Mouse (Mus musculus): ENCODE results near the gene Ptprq. TPM values are rescaled to one million over a fixed set of nuclear protein-coding genes. Genes with fewer than 3 reads are reported as not detected.

Ptprq gene
- polyA plus RNA-seq, 2 experiments = 0.02 to 0.03 TPM

- ATAC-seq (ENCODE audit: insufficient read depth) (no peak), DNase-seq (ENCODE audit: low read depth in 3 of 3, low spot score in 3 of 3) (no peak)
- TF ChIP-seq EP300 (IDR thresholded peaks at IDR 0.05; ENCODE audit: low read depth) = no peak
- no peak for TF ChIP-seq CTCF (IDR thresholded peaks at IDR 0.05; ENCODE audit: low read depth)
- Histone ChIP-seq H3K27me3 (ENCODE audit: control insufficient read depth, insufficient read depth, low read length) (no peaks in the 10 kb centered on the region), H3K27ac (no peak overlapping the region), H3K4me2 (ENCODE audit: low read depth) (no peak overlapping the region), H3K36me3 (replicated peaks; ENCODE audit: control insufficient read depth, insufficient read depth, low read depth) (no peaks in the 10 kb centered on the region), H3K9me3 (ENCODE audit: control insufficient read depth, low read length) (no peaks in the 10 kb centered on the region), H3K4me1 (replicated peaks; ENCODE audit: control insufficient read depth in 2 of 2, insufficient read depth in 2 of 2, low read length in 1 of 2) (no peaks in the 10 kb centered on the region), H3K4me3 (ENCODE audit: insufficient read depth in 1 of 2, low read depth in 2 of 2, low read length in 2 of 2) (no peak overlapping the region), H3K9ac (replicated peaks) (no peak overlapping the region)
- WGBS (ENCODE audit: insufficient replicate concordance) = 63% methylated on average over 7 of the region's 7 CpGs
These were observed 203.2 kb downstream of the Ptprq start for GRCm38 (mm10) chr10:107516641-107517040.

- no peak for ATAC-seq (ENCODE audit: insufficient read depth)
- 75% methylated on average over 7 of the region's 7 CpGs for WGBS (ENCODE audit: insufficient replicate concordance)
- no peaks in the 10 kb centered on the region for H3K9me3 ChIP-seq (ENCODE audit: control insufficient read depth, low read length)
- no peak for TF ChIP-seq CTCF (IDR thresholded peaks at IDR 0.05; ENCODE audit: low read depth)
- no peak for TF ChIP-seq EP300 (IDR thresholded peaks at IDR 0.05; ENCODE audit: low read depth)
- no peak overlapping the region for H3K4me2 ChIP-seq (ENCODE audit: low read depth)
- no peak overlapping the region for H3K27ac ChIP-seq
- no peak overlapping the region for H3K4me3 ChIP-seq (ENCODE audit: insufficient read depth in 1 of 2, low read depth in 2 of 2, low read length in 2 of 2)
- no peaks in the 10 kb centered on the region for H3K36me3 ChIP-seq (replicated peaks; ENCODE audit: control insufficient read depth, insufficient read depth, low read depth)
- H3K27me3 ChIP-seq (ENCODE audit: control insufficient read depth, insufficient read depth, low read length) = no peaks in the 10 kb centered on the region
- no peaks in the 10 kb centered on the region for H3K4me1 ChIP-seq (replicated peaks; ENCODE audit: control insufficient read depth in 2 of 2, insufficient read depth in 2 of 2, low read length in 1 of 2)
- DNase-seq (ENCODE audit: low read depth in 3 of 3, low spot score in 3 of 3) = no peak
- no peak overlapping the region for H3K9ac ChIP-seq (replicated peaks)
These were observed 205.1 kb downstream of the Ptprq start for GRCm38 (mm10) chr10:107514735-107515134.

GRCm38 (mm10) chr10:107506397-107506796 lies 213.5 kb downstream of the Ptprq start:
- no peaks in the 10 kb centered on the region for H3K36me3 ChIP-seq (replicated peaks; ENCODE audit: control insufficient read depth, insufficient read depth, low read depth)
- no peak overlapping the region for H3K9ac ChIP-seq (replicated peaks)
- H3K27ac ChIP-seq = no peak overlapping the region
- no peaks in the 10 kb centered on the region for H3K4me1 ChIP-seq (replicated peaks; ENCODE audit: control insufficient read depth in 2 of 2, insufficient read depth in 2 of 2, low read length in 1 of 2)
- TF ChIP-seq EP300 (IDR thresholded peaks at IDR 0.05; ENCODE audit: low read depth) (no peak), CTCF (IDR thresholded peaks at IDR 0.05; ENCODE audit: low read depth) (no peak)
- ATAC-seq (ENCODE audit: insufficient read depth) (no peak), DNase-seq (ENCODE audit: low read depth in 3 of 3, low spot score in 3 of 3) (no peak)
- no peak overlapping the region for H3K4me3 ChIP-seq (ENCODE audit: insufficient read depth in 1 of 2, low read depth in 2 of 2, low read length in 2 of 2)
- H3K9me3 ChIP-seq (ENCODE audit: control insufficient read depth, low read length) = no peaks in the 10 kb centered on the region
- no peak overlapping the region for H3K4me2 ChIP-seq (ENCODE audit: low read depth)
- H3K27me3 ChIP-seq (ENCODE audit: control insufficient read depth, insufficient read depth, low read length) = no peaks in the 10 kb centered on the region
- WGBS (ENCODE audit: insufficient replicate concordance) = 53% methylated on average over 2 of the region's 2 CpGs

GRCm38 (mm10) chr10:107503430-107503829 lies 216.4 kb downstream of the Ptprq start:
- H3K27ac ChIP-seq = no peak overlapping the region
- TF ChIP-seq EP300 (IDR thresholded peaks at IDR 0.05; ENCODE audit: low read depth) (no peak), CTCF (IDR thresholded peaks at IDR 0.05; ENCODE audit: low read depth) (no peak)
- H3K9ac ChIP-seq (replicated peaks) = no peak overlapping the region
- ATAC-seq (ENCODE audit: insufficient read depth) (no peak), DNase-seq (ENCODE audit: low read depth in 3 of 3, low spot score in 3 of 3) (no peak)
- no peaks in the 10 kb centered on the region for H3K4me1 ChIP-seq (replicated peaks; ENCODE audit: control insufficient read depth in 2 of 2, insufficient read depth in 2 of 2, low read length in 1 of 2)
- H3K4me3 ChIP-seq (ENCODE audit: insufficient read depth in 1 of 2, low read depth in 2 of 2, low read length in 2 of 2) = no peak overlapping the region
- no peaks in the 10 kb centered on the region for H3K27me3 ChIP-seq (ENCODE audit: control insufficient read depth, insufficient read depth, low read length)
- H3K9me3 ChIP-seq (ENCODE audit: control insufficient read depth, low read length) = no peaks in the 10 kb centered on the region
- WGBS (ENCODE audit: insufficient replicate concordance) = 56% methylated on average over 4 of the region's 4 CpGs
- H3K4me2 ChIP-seq (ENCODE audit: low read depth) = no peak overlapping the region
- no peaks in the 10 kb centered on the region for H3K36me3 ChIP-seq (replicated peaks; ENCODE audit: control insufficient read depth, insufficient read depth, low read depth)

- Histone ChIP-seq H3K9ac (replicated peaks) (no peak overlapping the region), H3K9me3 (ENCODE audit: control insufficient read depth, low read length) (no peaks in the 10 kb centered on the region), H3K4me3 (ENCODE audit: insufficient read depth in 1 of 2, low read depth in 2 of 2, low read length in 2 of 2) (no peak overlapping the region), H3K4me2 (ENCODE audit: low read depth) (no peak overlapping the region), H3K27me3 (ENCODE audit: control insufficient read depth, insufficient read depth, low read length) (no peaks in the 10 kb centered on the region), H3K4me1 (replicated peaks; ENCODE audit: control insufficient read depth in 2 of 2, insufficient read depth in 2 of 2, low read length in 1 of 2) (no peaks in the 10 kb centered on the region), H3K27ac (no peak overlapping the region), H3K36me3 (replicated peaks; ENCODE audit: control insufficient read depth, insufficient read depth, low read depth) (no peaks in the 10 kb centered on the region)
- WGBS (ENCODE audit: insufficient replicate concordance) = 70% methylated on average over 7 of the region's 7 CpGs
- DNase-seq (ENCODE audit: low read depth in 3 of 3, low spot score in 3 of 3) (no peak), ATAC-seq (ENCODE audit: insufficient read depth) (no peak)
- TF ChIP-seq CTCF (IDR thresholded peaks at IDR 0.05; ENCODE audit: low read depth) (no peak), EP300 (IDR thresholded peaks at IDR 0.05; ENCODE audit: low read depth) (no peak)
These were observed 217.7 kb downstream of the Ptprq start for GRCm38 (mm10) chr10:107502193-107502592.
